Mouse (Mus musculus): ENCODE data around the gene Mlh1. TPM values are rescaled to one million over a fixed set of nuclear protein-coding genes. Genes with fewer than 3 reads are reported as not detected.

The Mlh1 gene
- polyA plus RNA-seq, 1 experiment from 2014 or later = 19.1 TPM

- WGBS (ENCODE audit: insufficient replicate concordance) = 36% methylated on average over 6 of the region's 6 CpGs
- H3K4me1 ChIP-seq (ENCODE audit: control insufficient read depth, low read depth, low read length) = peaks cover 5% of the 10 kb centered on the region
- 0 out of 2 replicates have a peak, but pooled peaks have one; percentile 12 for ATAC-seq (ENCODE audit: low read depth)
- H3K27ac ChIP-seq (ENCODE audit: low read length) = no peak overlapping the region
- H3K36me3 ChIP-seq (ENCODE audit: control insufficient read depth, insufficient read depth) = no peaks in the 10 kb centered on the region
- H3K9ac ChIP-seq (ENCODE audit: low read depth, low read length) = no peak overlapping the region
- H3K4me3 ChIP-seq (ENCODE audit: low read depth, low read length) = no peak overlapping the region
- H3K9me3 ChIP-seq (replicated peaks; ENCODE audit: control insufficient read depth, low read length) = no peaks in the 10 kb centered on the region
- no peak overlapping the region for H3K4me2 ChIP-seq (ENCODE audit: low read depth, low read length)
- no peaks in the 10 kb centered on the region for H3K27me3 ChIP-seq (ENCODE audit: control insufficient read depth, insufficient read depth, low read depth, low read length)
Observed at GRCm38 (mm10) chr9:111213501-111213900, 58.1 kb downstream of the Mlh1 start.

- Histone ChIP-seq H3K27ac (ENCODE audit: low read length) (peak overlapping the region; percentile 43; the same call in 1 of the 2 replicates), H3K4me1 (ENCODE audit: control insufficient read depth, low read depth, low read length) (peaks cover 5% of the 10 kb centered on the region), H3K4me3 (ENCODE audit: low read depth, low read length) (no peak overlapping the region), H3K4me2 (ENCODE audit: low read depth, low read length) (no peak overlapping the region), H3K9me3 (replicated peaks; ENCODE audit: control insufficient read depth, low read length) (no peaks in the 10 kb centered on the region), H3K9ac (ENCODE audit: low read depth, low read length) (no peak overlapping the region), H3K36me3 (ENCODE audit: control insufficient read depth, insufficient read depth) (no peaks in the 10 kb centered on the region), H3K27me3 (ENCODE audit: control insufficient read depth, insufficient read depth, low read depth, low read length) (no peaks in the 10 kb centered on the region)
- 60% methylated on average over 10 of the region's 10 CpGs for WGBS (ENCODE audit: insufficient replicate concordance)
- peak; percentile 65 for ATAC-seq (ENCODE audit: low read depth)
Observed at GRCm38 (mm10) chr9:111211122-111212041, 60.2 kb downstream of the Mlh1 start.

- Histone ChIP-seq H3K27ac (ENCODE audit: low read length) (no peak overlapping the region), H3K36me3 (ENCODE audit: control insufficient read depth, insufficient read depth) (no peaks in the 10 kb centered on the region), H3K4me2 (ENCODE audit: low read depth, low read length) (no peak overlapping the region), H3K4me3 (ENCODE audit: low read depth, low read length) (no peak overlapping the region), H3K4me1 (ENCODE audit: control insufficient read depth, low read depth, low read length) (peaks cover 5% of the 10 kb centered on the region), H3K9me3 (replicated peaks; ENCODE audit: control insufficient read depth, low read length) (no peaks in the 10 kb centered on the region), H3K27me3 (ENCODE audit: control insufficient read depth, insufficient read depth, low read depth, low read length) (no peaks in the 10 kb centered on the region), H3K9ac (ENCODE audit: low read depth, low read length) (no peak overlapping the region)
- WGBS (ENCODE audit: insufficient replicate concordance) = 74% methylated on average over 4 of the region's 4 CpGs
- no peak for ATAC-seq (ENCODE audit: low read depth)
Observed at GRCm38 (mm10) chr9:111210412-111210811, 61.2 kb downstream of the Mlh1 start.

- H3K4me1 ChIP-seq (ENCODE audit: control insufficient read depth, low read depth, low read length) = peaks cover 5% of the 10 kb centered on the region
- WGBS (ENCODE audit: insufficient replicate concordance) = 85% methylated on average over 7 of the region's 7 CpGs
- H3K27me3 ChIP-seq (ENCODE audit: control insufficient read depth, insufficient read depth, low read depth, low read length) = no peaks in the 10 kb centered on the region
- H3K36me3 ChIP-seq (ENCODE audit: control insufficient read depth, insufficient read depth) = no peaks in the 10 kb centered on the region
- H3K9me3 ChIP-seq (replicated peaks; ENCODE audit: control insufficient read depth, low read length) = no peaks in the 10 kb centered on the region
- H3K27ac ChIP-seq (ENCODE audit: low read length) = no peak overlapping the region
- H3K4me2 ChIP-seq (ENCODE audit: low read depth, low read length) = no peak overlapping the region
- no peak overlapping the region for H3K9ac ChIP-seq (ENCODE audit: low read depth, low read length)
- ATAC-seq (ENCODE audit: low read depth) = no peak
- H3K4me3 ChIP-seq (ENCODE audit: low read depth, low read length) = no peak overlapping the region
Observed at GRCm38 (mm10) chr9:111209158-111209699, 62.4 kb downstream of the Mlh1 start.

GRCm38 (mm10) chr9:111208185-111208584 lies 63.4 kb downstream of the Mlh1 start:
- Histone ChIP-seq H3K27ac (ENCODE audit: low read length) (no peak overlapping the region), H3K36me3 (ENCODE audit: control insufficient read depth, insufficient read depth) (no peaks in the 10 kb centered on the region), H3K4me1 (ENCODE audit: control insufficient read depth, low read depth, low read length) (peaks cover 5% of the 10 kb centered on the region), H3K9ac (ENCODE audit: low read depth, low read length) (no peak overlapping the region), H3K9me3 (replicated peaks; ENCODE audit: control insufficient read depth, low read length) (no peaks in the 10 kb centered on the region), H3K4me2 (ENCODE audit: low read depth, low read length) (no peak overlapping the region), H3K4me3 (ENCODE audit: low read depth, low read length) (no peak overlapping the region), H3K27me3 (ENCODE audit: control insufficient read depth, insufficient read depth, low read depth, low read length) (no peaks in the 10 kb centered on the region)
- 78% methylated on average over 3 of the region's 3 CpGs for WGBS (ENCODE audit: insufficient replicate concordance)
- ATAC-seq (ENCODE audit: low read depth) = no peak

- no peak for ATAC-seq (ENCODE audit: low read depth)
- no peaks in the 10 kb centered on the region for H3K36me3 ChIP-seq (ENCODE audit: control insufficient read depth, insufficient read depth)
- 52% methylated on average over 3 of the region's 3 CpGs for WGBS (ENCODE audit: insufficient replicate concordance)
- H3K4me2 ChIP-seq (ENCODE audit: low read depth, low read length) = no peak overlapping the region
- H3K9me3 ChIP-seq (replicated peaks; ENCODE audit: control insufficient read depth, low read length) = no peaks in the 10 kb centered on the region
- H3K4me1 ChIP-seq (ENCODE audit: control insufficient read depth, low read depth, low read length) = peaks cover 5% of the 10 kb centered on the region
- no peak overlapping the region for H3K4me3 ChIP-seq (ENCODE audit: low read depth, low read length)
- no peaks in the 10 kb centered on the region for H3K27me3 ChIP-seq (ENCODE audit: control insufficient read depth, insufficient read depth, low read depth, low read length)
- no peak overlapping the region for H3K9ac ChIP-seq (ENCODE audit: low read depth, low read length)
- H3K27ac ChIP-seq (ENCODE audit: low read length) = no peak overlapping the region
Observed at GRCm38 (mm10) chr9:111207683-111208082, 63.9 kb downstream of the Mlh1 start.

- no peak overlapping the region for H3K4me2 ChIP-seq (ENCODE audit: low read depth, low read length)
- no peak overlapping the region for H3K27ac ChIP-seq (ENCODE audit: low read length)
- WGBS (ENCODE audit: insufficient replicate concordance) = 52% methylated on average over 9 of the region's 9 CpGs
- peaks cover 2% of the 10 kb centered on the region; the same call in 1 of the 2 replicates for H3K36me3 ChIP-seq (ENCODE audit: control insufficient read depth, insufficient read depth)
- no peaks in the 10 kb centered on the region for H3K9me3 ChIP-seq (replicated peaks; ENCODE audit: control insufficient read depth, low read length)
- no peaks in the 10 kb centered on the region for H3K27me3 ChIP-seq (ENCODE audit: control insufficient read depth, insufficient read depth, low read depth, low read length)
- H3K4me1 ChIP-seq (ENCODE audit: control insufficient read depth, low read depth, low read length) = no peaks in the 10 kb centered on the region; the same call in 1 of the 2 replicates
- no peak overlapping the region for H3K9ac ChIP-seq (ENCODE audit: low read depth, low read length)
- H3K4me3 ChIP-seq (ENCODE audit: low read depth, low read length) = no peak overlapping the region
- no peak for ATAC-seq (ENCODE audit: low read depth)
Observed at GRCm38 (mm10) chr9:111204601-111205375, 66.8 kb downstream of the Mlh1 start.

GRCm38 (mm10) chr9:111200208-111200607 lies 71.4 kb downstream of the Mlh1 start:
- no peak overlapping the region for H3K27ac ChIP-seq (ENCODE audit: low read length)
- H3K4me3 ChIP-seq (ENCODE audit: low read depth, low read length) = no peak overlapping the region
- no peaks in the 10 kb centered on the region; the same call in 1 of the 2 replicates for H3K4me1 ChIP-seq (ENCODE audit: control insufficient read depth, low read depth, low read length)
- no peaks in the 10 kb centered on the region for H3K9me3 ChIP-seq (replicated peaks; ENCODE audit: control insufficient read depth, low read length)
- ATAC-seq (ENCODE audit: low read depth) = no peak
- H3K4me2 ChIP-seq (ENCODE audit: low read depth, low read length) = no peak overlapping the region
- no peak overlapping the region for H3K9ac ChIP-seq (ENCODE audit: low read depth, low read length)
- H3K27me3 ChIP-seq (ENCODE audit: control insufficient read depth, insufficient read depth, low read depth, low read length) = no peaks in the 10 kb centered on the region
- peaks cover 2% of the 10 kb centered on the region; the same call in 1 of the 2 replicates for H3K36me3 ChIP-seq (ENCODE audit: control insufficient read depth, insufficient read depth)
